Mouse (Mus musculus): ENCODE results near the gene Gulp1. TPM values are rescaled to one million over a fixed set of nuclear protein-coding genes. Genes with fewer than 3 reads are reported as not detected.

The Gulp1 gene
- polyA plus RNA-seq, 1 experiment = 2.0 TPM

- no peaks in the 10 kb centered on the region for H3K79me2 ChIP-seq (ENCODE audit: control insufficient read depth, insufficient read depth)
- H3K4me2 ChIP-seq (ENCODE audit: low read depth) = no peak overlapping the region
- H3ac ChIP-seq (ENCODE audit: control insufficient read depth, insufficient read length) = no peak overlapping the region
- H3K36me3 ChIP-seq (ENCODE audit: control insufficient read depth, insufficient read depth) = no peaks in the 10 kb centered on the region
- no peak overlapping the region for H3K4me3 ChIP-seq
- no peaks in the 10 kb centered on the region for H3K27me3 ChIP-seq (ENCODE audit: control insufficient read depth, insufficient read depth, insufficient read length)
- TF ChIP-seq MAX (IDR thresholded peaks at IDR 0.05; ENCODE audit: low read depth) = no peak
- no peak for TF ChIP-seq USF1 (IDR thresholded peaks at IDR 0.05; ENCODE audit: low read depth)
- no peak for TF ChIP-seq MYOG (IDR thresholded peaks at IDR 0.05; ENCODE audit: control insufficient read depth in 1 of 3, insufficient read depth in 1 of 3, insufficient read length in 2 of 3, low read depth in 2 of 3)
- TF ChIP-seq REST (IDR thresholded peaks at IDR 0.05; ENCODE audit: insufficient read depth, insufficient read length) = no peak
- no peak for TF ChIP-seq CEBPB (IDR thresholded peaks at IDR 0.05; ENCODE audit: insufficient read depth, poor library complexity, severe bottlenecking)
- TF ChIP-seq TCF3 (IDR thresholded peaks at IDR 0.05; ENCODE audit: insufficient read length, low read depth) = no peak
- no peak for TF ChIP-seq POLR2A (IDR thresholded peaks at IDR 0.05; ENCODE audit: insufficient read length, low read depth)
- TF ChIP-seq POLR2AphosphoS2 (IDR thresholded peaks at IDR 0.05; ENCODE audit: insufficient read length, low read depth) = no peak
- TF ChIP-seq TCF12 (IDR thresholded peaks at IDR 0.05; ENCODE audit: insufficient read depth, poor library complexity, severe bottlenecking) = no peak
- TF ChIP-seq E2F4 (IDR thresholded peaks at IDR 0.05; ENCODE audit: insufficient read depth) = no peak
- no peak for TF ChIP-seq MYOD1 (IDR thresholded peaks at IDR 0.05; ENCODE audit: control insufficient read depth in 1 of 3, insufficient read length in 2 of 3, low read depth in 2 of 3)
- no peak for TF ChIP-seq SRF (IDR thresholded peaks at IDR 0.05; ENCODE audit: control insufficient read depth, insufficient read length, low read depth)
Measured at GRCm38 (mm10) chr1:44682556-44682955, 131.2 kb downstream of the Gulp1 start.

- no peak overlapping the region for H3ac ChIP-seq (ENCODE audit: control insufficient read depth, insufficient read length)
- H3K4me2 ChIP-seq (ENCODE audit: low read depth) = no peak overlapping the region
- no peak for TF ChIP-seq TCF12 (IDR thresholded peaks at IDR 0.05; ENCODE audit: insufficient read depth, poor library complexity, severe bottlenecking)
- no peak for TF ChIP-seq MAX (IDR thresholded peaks at IDR 0.05; ENCODE audit: low read depth)
- TF ChIP-seq SRF (IDR thresholded peaks at IDR 0.05; ENCODE audit: control insufficient read depth, insufficient read length, low read depth) = no peak
- TF ChIP-seq POLR2AphosphoS2 (IDR thresholded peaks at IDR 0.05; ENCODE audit: insufficient read length, low read depth) = no peak
- TF ChIP-seq E2F4 (IDR thresholded peaks at IDR 0.05; ENCODE audit: insufficient read depth) = no peak
- no peak for TF ChIP-seq REST (IDR thresholded peaks at IDR 0.05; ENCODE audit: insufficient read depth, insufficient read length)
- TF ChIP-seq TCF3 (IDR thresholded peaks at IDR 0.05; ENCODE audit: insufficient read length, low read depth) = no peak
- TF ChIP-seq CEBPB (IDR thresholded peaks at IDR 0.05; ENCODE audit: insufficient read depth, poor library complexity, severe bottlenecking) = no peak
- TF ChIP-seq MYOD1 (IDR thresholded peaks at IDR 0.05; ENCODE audit: control insufficient read depth in 1 of 3, insufficient read length in 2 of 3, low read depth in 2 of 3) = no peak
- TF ChIP-seq USF1 (IDR thresholded peaks at IDR 0.05; ENCODE audit: low read depth) = no peak
- no peak for TF ChIP-seq POLR2A (IDR thresholded peaks at IDR 0.05; ENCODE audit: insufficient read length, low read depth)
- no peaks in the 10 kb centered on the region for H3K27me3 ChIP-seq (ENCODE audit: control insufficient read depth, insufficient read depth, insufficient read length)
- H3K79me2 ChIP-seq (ENCODE audit: control insufficient read depth, insufficient read depth) = no peaks in the 10 kb centered on the region
- no peak overlapping the region for H3K4me3 ChIP-seq
- no peaks in the 10 kb centered on the region for H3K36me3 ChIP-seq (ENCODE audit: control insufficient read depth, insufficient read depth)
Measured at GRCm38 (mm10) chr1:44683723-44684122, 132.4 kb downstream of the Gulp1 start.

GRCm38 (mm10) chr1:44720785-44721410, 169.6 kb downstream of the Gulp1 start:
- no peak for TF ChIP-seq SRF (IDR thresholded peaks at IDR 0.05; ENCODE audit: control insufficient read depth, insufficient read length, low read depth)
- no peak for TF ChIP-seq TCF3 (IDR thresholded peaks at IDR 0.05; ENCODE audit: insufficient read length, low read depth)
- H3K79me2 ChIP-seq (ENCODE audit: control insufficient read depth, insufficient read depth) = no peaks in the 10 kb centered on the region
- no peaks in the 10 kb centered on the region for H3K36me3 ChIP-seq (ENCODE audit: control insufficient read depth, insufficient read depth)
- H3ac ChIP-seq (ENCODE audit: control insufficient read depth, insufficient read length) = no peak overlapping the region
- H3K4me3 ChIP-seq = no peak overlapping the region
- H3K27me3 ChIP-seq (ENCODE audit: control insufficient read depth, insufficient read depth, insufficient read length) = no peaks in the 10 kb centered on the region
- H3K4me2 ChIP-seq (ENCODE audit: low read depth) = no peak overlapping the region

- no peaks in the 10 kb centered on the region for H3K79me2 ChIP-seq (ENCODE audit: control insufficient read depth, insufficient read depth)
- no peak overlapping the region for H3ac ChIP-seq (ENCODE audit: control insufficient read depth, insufficient read length)
- H3K4me3 ChIP-seq = no peak overlapping the region
- TF ChIP-seq MYOD1 (IDR thresholded peaks at IDR 0.05; ENCODE audit: control insufficient read depth in 1 of 3, insufficient read length in 2 of 3, low read depth in 2 of 3) = no peak
- TF ChIP-seq REST (IDR thresholded peaks at IDR 0.05; ENCODE audit: insufficient read depth, insufficient read length) = no peak
- no peak for TF ChIP-seq MAX (IDR thresholded peaks at IDR 0.05; ENCODE audit: low read depth)
- TF ChIP-seq CEBPB (IDR thresholded peaks at IDR 0.05; ENCODE audit: insufficient read depth, poor library complexity, severe bottlenecking) = no peak
- TF ChIP-seq USF1 (IDR thresholded peaks at IDR 0.05; ENCODE audit: low read depth) = no peak
- no peak for TF ChIP-seq E2F4 (IDR thresholded peaks at IDR 0.05; ENCODE audit: insufficient read depth)
- no peak for TF ChIP-seq POLR2AphosphoS2 (IDR thresholded peaks at IDR 0.05; ENCODE audit: insufficient read length, low read depth)
- no peak for TF ChIP-seq TCF3 (IDR thresholded peaks at IDR 0.05; ENCODE audit: insufficient read length, low read depth)
- no peak for TF ChIP-seq TCF12 (IDR thresholded peaks at IDR 0.05; ENCODE audit: insufficient read depth, poor library complexity, severe bottlenecking)
- TF ChIP-seq SRF (IDR thresholded peaks at IDR 0.05; ENCODE audit: control insufficient read depth, insufficient read length, low read depth) = no peak
- no peak for TF ChIP-seq MYOG (IDR thresholded peaks at IDR 0.05; ENCODE audit: control insufficient read depth in 1 of 3, insufficient read depth in 1 of 3, insufficient read length in 2 of 3, low read depth in 2 of 3)
- no peak for TF ChIP-seq POLR2A (IDR thresholded peaks at IDR 0.05; ENCODE audit: insufficient read length, low read depth)
- no peaks in the 10 kb centered on the region for H3K36me3 ChIP-seq (ENCODE audit: control insufficient read depth, insufficient read depth)
- no peak overlapping the region for H3K4me2 ChIP-seq (ENCODE audit: low read depth)
- H3K27me3 ChIP-seq (ENCODE audit: control insufficient read depth, insufficient read depth, insufficient read length) = no peaks in the 10 kb centered on the region
Measured at GRCm38 (mm10) chr1:44741256-44741655, 189.9 kb downstream of the Gulp1 start.

GRCm38 (mm10) chr1:44745711-44746110, 194.4 kb downstream of the Gulp1 start:
- Histone ChIP-seq H3ac (ENCODE audit: control insufficient read depth, insufficient read length) (no peak overlapping the region), H3K4me2 (ENCODE audit: low read depth) (no peak overlapping the region), H3K36me3 (ENCODE audit: control insufficient read depth, insufficient read depth) (no peaks in the 10 kb centered on the region), H3K4me3 (no peak overlapping the region), H3K27me3 (ENCODE audit: control insufficient read depth, insufficient read depth, insufficient read length) (no peaks in the 10 kb centered on the region), H3K79me2 (ENCODE audit: control insufficient read depth, insufficient read depth) (no peaks in the 10 kb centered on the region)
- no peak for TF ChIP-seq E2F4 (IDR thresholded peaks at IDR 0.05; ENCODE audit: insufficient read depth)
- TF ChIP-seq POLR2A (IDR thresholded peaks at IDR 0.05; ENCODE audit: insufficient read length, low read depth) = no peak
- no peak for TF ChIP-seq USF1 (IDR thresholded peaks at IDR 0.05; ENCODE audit: low read depth)
- TF ChIP-seq MAX (IDR thresholded peaks at IDR 0.05; ENCODE audit: low read depth) = no peak
- no peak for TF ChIP-seq TCF12 (IDR thresholded peaks at IDR 0.05; ENCODE audit: insufficient read depth, poor library complexity, severe bottlenecking)
- no peak for TF ChIP-seq MYOG (IDR thresholded peaks at IDR 0.05; ENCODE audit: control insufficient read depth in 1 of 3, insufficient read depth in 1 of 3, insufficient read length in 2 of 3, low read depth in 2 of 3)
- no peak for TF ChIP-seq POLR2AphosphoS2 (IDR thresholded peaks at IDR 0.05; ENCODE audit: insufficient read length, low read depth)
- no peak for TF ChIP-seq CEBPB (IDR thresholded peaks at IDR 0.05; ENCODE audit: insufficient read depth, poor library complexity, severe bottlenecking)
- TF ChIP-seq SRF (IDR thresholded peaks at IDR 0.05; ENCODE audit: control insufficient read depth, insufficient read length, low read depth) = no peak
- no peak for TF ChIP-seq TCF3 (IDR thresholded peaks at IDR 0.05; ENCODE audit: insufficient read length, low read depth)
- TF ChIP-seq MYOD1 (IDR thresholded peaks at IDR 0.05; ENCODE audit: control insufficient read depth in 1 of 3, insufficient read length in 2 of 3, low read depth in 2 of 3) = no peak
- no peak for TF ChIP-seq REST (IDR thresholded peaks at IDR 0.05; ENCODE audit: insufficient read depth, insufficient read length)

Data from myocyte (in vitro differentiated cells).